ENCODE assay signal across 8 mouse cellular contexts in genomic region chr11:108025726-108026425, GRCm38 (mm10).
DNase-seq lines count a peak whose midpoint lies in the region; ATAC-seq and TF ChIP-seq lines count a peak whose summit lies in the region.

No protein-coding gene starts in this region.

- no peaks in the 10 kb centered on the region for H3K9me3 ChIP-seq in hindbrain, embryonic 14.5 days (ENCODE audit: control insufficient read depth, low read length)
- no peaks in the 10 kb centered on the region for H3K9me3 ChIP-seq in hindbrain, embryonic 16.5 days (ENCODE audit: control insufficient read depth, low read length)
- no peaks in the 10 kb centered on the region for H3K9me3 ChIP-seq in embryonic facial prominence, embryonic 14.5 days (ENCODE audit: control insufficient read depth, low read length)
- no peaks in the 10 kb centered on the region for H3K9me3 ChIP-seq in limb, embryonic 14.5 days (ENCODE audit: control insufficient read depth, low read length)

- no peak overlapping the region for H3K27ac ChIP-seq in hindbrain, embryonic 14.5 days
- no peak overlapping the region for H3K27ac ChIP-seq in hindbrain, embryonic 16.5 days (ENCODE audit: low read depth, low read length)
- no peak overlapping the region for H3K27ac ChIP-seq in embryonic facial prominence, embryonic 14.5 days (replicated peaks; ENCODE audit: low read depth, low read length)
- no peak overlapping the region for H3K27ac ChIP-seq in kidney, adult 2 months (ENCODE audit: insufficient read depth, low read depth, low read length)
- no peak overlapping the region for H3K27ac ChIP-seq in limb, embryonic 14.5 days (replicated peaks; ENCODE audit: low read depth, low read length)

- H3K4me1 ChIP-seq in hindbrain, embryonic 14.5 days (replicated peaks; ENCODE audit: control insufficient read depth, insufficient read depth, low read length): no peaks in the 10 kb centered on the region
- peaks cover 5% of the 10 kb centered on the region; the same call in 1 of the 2 replicates for H3K4me1 ChIP-seq in hindbrain, embryonic 16.5 days (ENCODE audit: control insufficient read depth, insufficient read depth, low read depth, low read length)
- H3K4me1 ChIP-seq in embryonic facial prominence, embryonic 14.5 days (ENCODE audit: control insufficient read depth, insufficient read depth, low read length): no peaks in the 10 kb centered on the region
- no peaks in the 10 kb centered on the region for H3K4me1 ChIP-seq in kidney, adult 2 months (ENCODE audit: control insufficient read depth, insufficient read depth, low read length)
- no peaks in the 10 kb centered on the region for H3K4me1 ChIP-seq in limb, embryonic 14.5 days (ENCODE audit: control insufficient read depth, insufficient read depth, low read length)

- no peak overlapping the region for H3K9ac ChIP-seq in hindbrain, embryonic 14.5 days
- no peak overlapping the region for H3K9ac ChIP-seq in hindbrain, embryonic 16.5 days (ENCODE audit: low read depth, low read length)
- H3K9ac ChIP-seq in embryonic facial prominence, embryonic 14.5 days (ENCODE audit: low read depth, low read length): no peak overlapping the region
- H3K9ac ChIP-seq in limb, embryonic 14.5 days (ENCODE audit: low read depth, low read length, severe bottlenecking): no peak overlapping the region

- H3K36me3 ChIP-seq in hindbrain, embryonic 14.5 days (replicated peaks; ENCODE audit: control insufficient read depth, insufficient read depth): no peaks in the 10 kb centered on the region
- H3K36me3 ChIP-seq in hindbrain, embryonic 16.5 days (ENCODE audit: control insufficient read depth, insufficient read depth, low read length): no peaks in the 10 kb centered on the region
- no peaks in the 10 kb centered on the region for H3K36me3 ChIP-seq in embryonic facial prominence, embryonic 14.5 days (ENCODE audit: control insufficient read depth, insufficient read depth, low read length)
- H3K36me3 ChIP-seq in kidney, adult 2 months (ENCODE audit: control insufficient read depth, insufficient read depth, low read length): no peaks in the 10 kb centered on the region
- no peaks in the 10 kb centered on the region for H3K36me3 ChIP-seq in limb, embryonic 14.5 days (ENCODE audit: control insufficient read depth, insufficient read depth, low read length)

- no peak for ATAC-seq in hindbrain, embryonic 14.5 days (ENCODE audit: low FRiP score)
- ATAC-seq in hindbrain, embryonic 16.5 days: no peak
- ATAC-seq in embryonic facial prominence, embryonic 14.5 days (ENCODE audit: low read depth): no peak
- no peak for ATAC-seq in limb, embryonic 14.5 days (ENCODE audit: low FRiP score, low read depth)

- DNase-seq in hindbrain, embryonic 14.5 days (ENCODE audit: low spot score): peak; percentile 79
- peak; percentile 64 for DNase-seq in adrenal gland, postnatal 10 days
- DNase-seq in embryonic facial prominence, embryonic 14.5 days (ENCODE audit: low spot score): peak; percentile 61
- peak; percentile 65 for DNase-seq in kidney, adult 2 months
- DNase-seq in limb, embryonic 14.5 days (ENCODE audit: low spot score): peak; percentile 41
- DNase-seq in right cerebral cortex, adult 18-20 months: peak; percentile 68
- DNase-seq in thymus, adult 18-20 months: no peak

- no peaks in the 10 kb centered on the region for H3K27me3 ChIP-seq in hindbrain, embryonic 14.5 days (ENCODE audit: control insufficient read depth, insufficient read depth, low read length)
- no peaks in the 10 kb centered on the region for H3K27me3 ChIP-seq in hindbrain, embryonic 16.5 days (replicated peaks; ENCODE audit: control insufficient read depth, insufficient read depth, low read length)
- H3K27me3 ChIP-seq in embryonic facial prominence, embryonic 14.5 days (replicated peaks; ENCODE audit: control insufficient read depth, insufficient read depth, low read length): no peaks in the 10 kb centered on the region
- no peaks in the 10 kb centered on the region for H3K27me3 ChIP-seq in kidney, adult 2 months (replicated peaks; ENCODE audit: control insufficient read depth, insufficient read depth, low read length)
- no peaks in the 10 kb centered on the region for H3K27me3 ChIP-seq in limb, embryonic 14.5 days (ENCODE audit: control insufficient read depth, insufficient read depth, low read length)

- no peak overlapping the region for H3K4me3 ChIP-seq in hindbrain, embryonic 14.5 days (replicated peaks; ENCODE audit: low read length)
- H3K4me3 ChIP-seq in hindbrain, embryonic 16.5 days (ENCODE audit: low read length): no peak overlapping the region
- H3K4me3 ChIP-seq in embryonic facial prominence, embryonic 14.5 days (ENCODE audit: low read depth, low read length): no peak overlapping the region
- H3K4me3 ChIP-seq in kidney, adult 2 months (ENCODE audit: insufficient read depth, low read depth, low read length): no peak overlapping the region
- H3K4me3 ChIP-seq in limb, embryonic 14.5 days (replicated peaks; ENCODE audit: low read length): no peak overlapping the region

- no peak for TF ChIP-seq POLR2A in kidney, adult 2 months (IDR thresholded peaks at IDR 0.05; ENCODE audit: low read depth, low read length)
- no peak for TF ChIP-seq POLR2A in limb, embryonic 14.5 days (IDR thresholded peaks at IDR 0.05; ENCODE audit: borderline replicate concordance, extremely low read depth, insufficient read depth, insufficient read length)

- H3K4me2 ChIP-seq in hindbrain, embryonic 14.5 days (replicated peaks): no peak overlapping the region
- H3K4me2 ChIP-seq in hindbrain, embryonic 16.5 days (ENCODE audit: low read length): no peak overlapping the region
- H3K4me2 ChIP-seq in embryonic facial prominence, embryonic 14.5 days (ENCODE audit: low read depth, low read length): no peak overlapping the region
- no peak overlapping the region for H3K4me2 ChIP-seq in limb, embryonic 14.5 days (replicated peaks; ENCODE audit: low read depth, low read length, severe bottlenecking)

- TF ChIP-seq CTCF in kidney, adult 2 months (conservative IDR thresholded peaks at IDR 0.05; ENCODE audit: insufficient read depth, insufficient read length, low read depth, low read length): peak; percentile 61

- WGBS in hindbrain, embryonic 14.5 days: 54% methylated on average over 7 of the region's 7 CpGs
- 40% methylated on average over 7 of the region's 7 CpGs for WGBS in hindbrain, embryonic 16.5 days
- WGBS in embryonic facial prominence, embryonic 14.5 days: 57% methylated on average over 7 of the region's 7 CpGs
- WGBS in kidney, adult 2 months: 58% methylated on average over 7 of the region's 7 CpGs
- WGBS in limb, embryonic 14.5 days: 61% methylated on average over 7 of the region's 7 CpGs

Comparison
In these comparisons a context has a peak if more than half of its experiments do, and no peak if none do; other contexts are left out.
1. DNase-seq: peak in hindbrain, embryonic 14.5 days (single experiment), adrenal gland, postnatal 10 days (single experiment), embryonic facial prominence, embryonic 14.5 days (single experiment), kidney, adult 2 months (single experiment), limb, embryonic 14.5 days (single experiment) and right cerebral cortex, adult 18-20 months (single experiment); none in thymus, adult 18-20 months (0 of 2).